Mouse (Mus musculus): ENCODE measurements around the gene Clstn1. TPM values are rescaled to one million over a fixed set of nuclear protein-coding genes. Genes with fewer than 3 reads are reported as not detected.

The Clstn1 gene
- total and polyA plus RNA-seq, 2 experiments from 2014 or later: 14.3 to 37.9 TPM

GRCm38 (mm10) chr4:149690828-149691280, 104.6 kb downstream of the Clstn1 start:
- no peak overlapping the region for H3K4me2 ChIP-seq (ENCODE audit: low read depth, low read length)
- H3K27ac ChIP-seq (ENCODE audit: low read depth): peak overlapping the region; percentile 20; the same call in 1 of the 2 replicates
- H3K4me3 ChIP-seq (ENCODE audit: low read depth, low read length): no peak overlapping the region
- 18% methylated on average over 8 of the region's 8 CpGs for WGBS
- ATAC-seq (ENCODE audit: insufficient read depth, low read depth) (peak; percentile 75), DNase-seq (ENCODE audit: low spot score) (peak; percentile 59)
- no peaks in the 10 kb centered on the region for H3K36me3 ChIP-seq (replicated peaks; ENCODE audit: control insufficient read depth, insufficient read depth, low read length)
- TF ChIP-seq CTCF (IDR thresholded peaks at IDR 0.05; ENCODE audit: low read depth) (0 out of 2 replicates have a peak, but pooled peaks have one; percentile 6), EP300 (IDR thresholded peaks at IDR 0.05; ENCODE audit: low read depth) (no peak)
- no peak overlapping the region for H3K9ac ChIP-seq (replicated peaks; ENCODE audit: low read depth, low read length)
- peaks cover 14% of the 10 kb centered on the region for H3K4me1 ChIP-seq (ENCODE audit: control insufficient read depth, insufficient read depth)
- H3K27me3 ChIP-seq (ENCODE audit: control insufficient read depth, insufficient read depth, low read length): no peaks in the 10 kb centered on the region
- H3K9me3 ChIP-seq (replicated peaks; ENCODE audit: control insufficient read depth, low read length): no peaks in the 10 kb centered on the region

- ATAC-seq (ENCODE audit: insufficient read depth, low read depth) (no peak), DNase-seq (ENCODE audit: low spot score) (no peak)
- Histone ChIP-seq H3K27me3 (ENCODE audit: control insufficient read depth, insufficient read depth, low read length) (no peaks in the 10 kb centered on the region), H3K27ac (ENCODE audit: low read depth) (0 out of 2 replicates have a peak overlapping the region, but pooled peaks have one; percentile 20), H3K9ac (replicated peaks; ENCODE audit: low read depth, low read length) (no peak overlapping the region), H3K4me1 (ENCODE audit: control insufficient read depth, insufficient read depth) (peaks cover 17% of the 10 kb centered on the region), H3K36me3 (replicated peaks; ENCODE audit: control insufficient read depth, insufficient read depth, low read length) (no peaks in the 10 kb centered on the region), H3K4me3 (ENCODE audit: low read depth, low read length) (no peak overlapping the region), H3K4me2 (ENCODE audit: low read depth, low read length) (no peak overlapping the region), H3K9me3 (replicated peaks; ENCODE audit: control insufficient read depth, low read length) (no peaks in the 10 kb centered on the region)
- TF ChIP-seq EP300 (IDR thresholded peaks at IDR 0.05; ENCODE audit: low read depth) (no peak), CTCF (IDR thresholded peaks at IDR 0.05; ENCODE audit: low read depth) (no peak)
- 68% methylated on average over 8 of the region's 8 CpGs for WGBS
Observed at GRCm38 (mm10) chr4:149691368-149691767, 105.1 kb downstream of the Clstn1 start.

- H3K9ac ChIP-seq (replicated peaks; ENCODE audit: low read depth, low read length): no peak overlapping the region
- H3K4me3 ChIP-seq (ENCODE audit: low read depth, low read length): no peak overlapping the region
- peak; percentile 59 for ATAC-seq (ENCODE audit: insufficient read depth, low read depth)
- peak overlapping the region; percentile 32; the same call in 1 of the 2 replicates for H3K4me2 ChIP-seq (ENCODE audit: low read depth, low read length)
- H3K27ac ChIP-seq (ENCODE audit: low read depth): no peak overlapping the region
- no peaks in the 10 kb centered on the region for H3K36me3 ChIP-seq (replicated peaks; ENCODE audit: control insufficient read depth, insufficient read depth, low read length)
- TF ChIP-seq EP300 (IDR thresholded peaks at IDR 0.05; ENCODE audit: low read depth) (no peak), CTCF (IDR thresholded peaks at IDR 0.05; ENCODE audit: low read depth) (peak; percentile 11; the same call in 1 of the 2 replicates)
- WGBS: 24% methylated on average over 16 of the region's 16 CpGs
- H3K4me1 ChIP-seq (ENCODE audit: control insufficient read depth, insufficient read depth): peaks cover 8% of the 10 kb centered on the region
- no peaks in the 10 kb centered on the region for H3K9me3 ChIP-seq (replicated peaks; ENCODE audit: control insufficient read depth, low read length)
- H3K27me3 ChIP-seq (ENCODE audit: control insufficient read depth, insufficient read depth, low read length): peaks cover 7% of the 10 kb centered on the region; the same call in 1 of the 2 replicates
- peak; percentile 36 for DNase-seq (ENCODE audit: low spot score)
Observed at GRCm38 (mm10) chr4:149696189-149696971, 110.1 kb downstream of the Clstn1 start.

- Histone ChIP-seq H3K9ac (replicated peaks; ENCODE audit: low read depth, low read length) (peak overlapping the region; percentile 37; the same call in 1 of the 2 replicates), H3K9me3 (replicated peaks; ENCODE audit: control insufficient read depth, low read length) (no peaks in the 10 kb centered on the region), H3K4me2 (ENCODE audit: low read depth, low read length) (peak overlapping the region; percentile 65), H3K4me1 (ENCODE audit: control insufficient read depth, insufficient read depth) (peaks cover 12% of the 10 kb centered on the region), H3K4me3 (ENCODE audit: low read depth, low read length) (peak overlapping the region; percentile 51), H3K27ac (ENCODE audit: low read depth) (peak overlapping the region; percentile 39; the same call in 1 of the 2 replicates), H3K27me3 (ENCODE audit: control insufficient read depth, insufficient read depth, low read length) (peaks cover 7% of the 10 kb centered on the region; the same call in 1 of the 2 replicates), H3K36me3 (replicated peaks; ENCODE audit: control insufficient read depth, insufficient read depth, low read length) (no peaks in the 10 kb centered on the region)
- TF ChIP-seq EP300 (IDR thresholded peaks at IDR 0.05; ENCODE audit: low read depth) (no peak), CTCF (IDR thresholded peaks at IDR 0.05; ENCODE audit: low read depth) (no peak)
- 27% methylated on average over 15 of the region's 15 CpGs for WGBS
- no peak for DNase-seq (ENCODE audit: low spot score)
- no peak for ATAC-seq (ENCODE audit: insufficient read depth, low read depth)
Observed at GRCm38 (mm10) chr4:149697506-149698196, 111.4 kb downstream of the Clstn1 start.

- Histone ChIP-seq H3K9ac (replicated peaks; ENCODE audit: low read depth, low read length) (peak overlapping the region; percentile 37), H3K4me2 (ENCODE audit: low read depth, low read length) (peak overlapping the region; percentile 65), H3K27me3 (ENCODE audit: control insufficient read depth, insufficient read depth, low read length) (peaks cover 7% of the 10 kb centered on the region; the same call in 1 of the 2 replicates), H3K4me1 (ENCODE audit: control insufficient read depth, insufficient read depth) (peaks cover 14% of the 10 kb centered on the region), H3K9me3 (replicated peaks; ENCODE audit: control insufficient read depth, low read length) (no peaks in the 10 kb centered on the region), H3K27ac (ENCODE audit: low read depth) (peak overlapping the region; percentile 39; the same call in 1 of the 2 replicates), H3K4me3 (ENCODE audit: low read depth, low read length) (peak overlapping the region; percentile 51), H3K36me3 (replicated peaks; ENCODE audit: control insufficient read depth, insufficient read depth, low read length) (no peaks in the 10 kb centered on the region)
- no peak for TF ChIP-seq EP300 (IDR thresholded peaks at IDR 0.05; ENCODE audit: low read depth)
- TF ChIP-seq CTCF (IDR thresholded peaks at IDR 0.05; ENCODE audit: low read depth): peak; percentile 58
- DNase-seq (ENCODE audit: low spot score) (peak; percentile 66), ATAC-seq (ENCODE audit: insufficient read depth, low read depth) (peak; percentile 72)
- WGBS: 1% methylated on average over 35 of the region's 35 CpGs
Observed at GRCm38 (mm10) chr4:149698197-149698821, 112.0 kb downstream of the Clstn1 start.

Small RNAs within 50 kb of the gene (microRNA-seq; reads per million reads assigned to microRNA genes)
- gene Mir5616: 0.89 reads per million
- gene Mir7023: not detected

Other genes starting within 250 kb of the Clstn1 start
- gene Ube4b, start 159.7 kb upstream of the Clstn1 start, total RNA-seq (2014; rRNA removed; ENCODE audit: low replicate concordance): 56.4 and 70.5 TPM in 2 replicates
- 17.6 and 20.2 TPM in 2 replicates for gene Ube4b, start 159.7 kb upstream of the Clstn1 start, polyA plus RNA-seq (2015; fragmentation: Nextera tagmentation; extraction: Ambion mirVana)
- gene Rbp7, start 131.5 kb upstream of the Clstn1 start, total RNA-seq (2014; rRNA removed; ENCODE audit: low replicate concordance): 2.2 and 6.0 TPM in 2 replicates
- 64.1 and 74.2 TPM in 2 replicates for gene Rbp7, start 131.5 kb upstream of the Clstn1 start, polyA plus RNA-seq (2015; fragmentation: Nextera tagmentation; extraction: Ambion mirVana)
- not detected in 2 replicates for gene Tmem274, start 109.1 kb upstream of the Clstn1 start, total RNA-seq (2014; rRNA removed; ENCODE audit: low replicate concordance)
- 0.19 and 0.21 TPM in 2 replicates for gene Tmem274, start 109.1 kb upstream of the Clstn1 start, polyA plus RNA-seq (2015; fragmentation: Nextera tagmentation; extraction: Ambion mirVana)
- gene Nmnat1, start 101.3 kb upstream of the Clstn1 start, total RNA-seq (2014; rRNA removed; ENCODE audit: low replicate concordance): 15.3 and 15.9 TPM in 2 replicates
- 14.4 and 16.8 TPM in 2 replicates for gene Nmnat1, start 101.3 kb upstream of the Clstn1 start, polyA plus RNA-seq (2015; fragmentation: Nextera tagmentation; extraction: Ambion mirVana)
- gene Lzic, start 101.2 kb upstream of the Clstn1 start, total RNA-seq (2014; rRNA removed; ENCODE audit: low replicate concordance): 33.7 and 34.8 TPM in 2 replicates
- gene Lzic, start 101.2 kb upstream of the Clstn1 start, polyA plus RNA-seq (2015; fragmentation: Nextera tagmentation; extraction: Ambion mirVana): 27.2 and 28.4 TPM in 2 replicates
- gene Ctnnbip1, start 68.2 kb upstream of the Clstn1 start, total RNA-seq (2014; rRNA removed; ENCODE audit: low replicate concordance): 31.8 and 35.9 TPM in 2 replicates
- gene Ctnnbip1, start 68.2 kb upstream of the Clstn1 start, polyA plus RNA-seq (2015; fragmentation: Nextera tagmentation; extraction: Ambion mirVana): 46.3 and 53.6 TPM in 2 replicates
- gene Pik3cd, start 116.1 kb downstream of the Clstn1 start, total RNA-seq (2014; rRNA removed; ENCODE audit: low replicate concordance): 2.3 and 14.8 TPM in 2 replicates
- gene Pik3cd, start 116.1 kb downstream of the Clstn1 start, polyA plus RNA-seq (2015; fragmentation: Nextera tagmentation; extraction: Ambion mirVana): 1.3 and 1.4 TPM in 2 replicates
- gene Tmem201, start 151.6 kb downstream of the Clstn1 start, total RNA-seq (2014; rRNA removed; ENCODE audit: low replicate concordance): 64.7 and 80.0 TPM in 2 replicates
- gene Tmem201, start 151.6 kb downstream of the Clstn1 start, polyA plus RNA-seq (2015; fragmentation: Nextera tagmentation; extraction: Ambion mirVana): 38.8 and 43.0 TPM in 2 replicates
- gene Slc25a33, start 187.8 kb downstream of the Clstn1 start, total RNA-seq (2014; rRNA removed; ENCODE audit: low replicate concordance): 3.0 and 9.8 TPM in 2 replicates
- gene Slc25a33, start 187.8 kb downstream of the Clstn1 start, polyA plus RNA-seq (2015; fragmentation: Nextera tagmentation; extraction: Ambion mirVana): 13.3 and 15.1 TPM in 2 replicates